Mouse (Mus musculus) heart, postnatal 14 days (tissue): ENCODE measurements around the gene Rab4b. TPM values are rescaled to one million over a fixed set of nuclear protein-coding genes. Genes with fewer than 3 reads are reported as not detected.
A peak's percentile ranks its signal among the peaks of the same experiment; 100 is the strongest.

Source experiments
- DNase-seq, 2 experiments: peaks; one replicate each; pipeline ENCODE4 v3.0.0; 2021 to 2022
- intact Hi-C: fragments of 180-260 bp; cut with DNase I; formaldehyde crosslinking; loops from one replicate; pipeline ENCODE4 v1.15.1; 2025
- microRNA-seq, 2 experiments: library from miRNA; unstranded; fragments of <30 nt; microRNA quantifications; one replicate each; pipeline ENCODE4 v1.2.0; 2021 to 2022
- total RNA-seq, 2 experiments: library from RNA; stranded (reverse); gene quantifications; 2 replicates each; pipeline ENCODE4 v1.2.3; 2021

Rab4b gene
- total RNA-seq, 2 experiments from 2014 or later: 21.9 to 22.1 TPM

GRCm38 (mm10) chr7:27128162-27128561 lies 50.5 kb downstream of the Rab4b start:
- peak; percentile 11 to 38 for DNase-seq
- intact Hi-C loops: loop anchor here (10.0 kb wide), 1 partner anchor 353 kb away; no protein-coding TSS in a partner anchor

- no peak for DNase-seq
- intact Hi-C loops: loop anchor here (10.0 kb wide), 1 partner anchor 350 kb away; no protein-coding TSS in a partner anchor
Measured at GRCm38 (mm10) chr7:27124969-27125368, 53.7 kb downstream of the Rab4b start.

GRCm38 (mm10) chr7:27124305-27124832 lies 54.3 kb downstream of the Rab4b start:
- no peak for DNase-seq
- intact Hi-C loops: loop anchor here (10.0 kb wide), 1 partner anchor 350 kb away; no protein-coding TSS in a partner anchor

- no peak for DNase-seq
- intact Hi-C loops: loop anchor here (10.0 kb wide), 1 partner anchor 345 kb away; no protein-coding TSS in a partner anchor
Measured at GRCm38 (mm10) chr7:27119676-27120075, 59.0 kb downstream of the Rab4b start, which contains the start of gene Cyp2f2. Gene Cyp2f2, plus strand, starts transcription at chr7:27119909.

Small RNA genes lying within 50 kb of the gene (microRNA-seq; reads per million reads assigned to microRNA genes)
- gene Mir1191: 0 to 0.12 reads per million in 2 experiments
- 0.36 to 0.54 reads per million in 2 experiments for gene Mir3101

Other genes starting within 250 kb of the Rab4b start
- gene Cyp2a22, start 239.5 kb downstream of the Rab4b start, total RNA-seq: not detected
- under 1 TPM in 1 of 2 experiments, not detected in 1; 0.17 TPM for gene Cyp2a12, start 149.8 kb downstream of the Rab4b start, total RNA-seq
- gene Cyp2f2, start 59.0 kb downstream of the Rab4b start, total RNA-seq: 10 to 100 TPM in 1 of 2 experiments, under 1 TPM in 1; 0.12 to 25.5 TPM
- gene Cyp2t4, start 25.2 kb downstream of the Rab4b start, total RNA-seq: not detected
- gene Egln2, start 12.1 kb downstream of the Rab4b start, total RNA-seq: 10 to 100 TPM; 60.1 to 60.6 TPM
- gene Gm21983, start 2.2 kb upstream of the Rab4b start, total RNA-seq: not detected
- gene Mia, start 2.3 kb upstream of the Rab4b start, total RNA-seq: not detected
- 10 to 100 TPM; 12.3 to 12.5 TPM for gene BC024978, start 16.9 kb upstream of the Rab4b start, total RNA-seq
- 10 to 100 TPM; 38.9 to 47.7 TPM for gene Snrpa, start 17.4 kb upstream of the Rab4b start, total RNA-seq
- gene Itpkc, start 49.8 kb upstream of the Rab4b start, total RNA-seq: 1 to 10 TPM; 4.5 to 5.5 TPM
- gene Coq8b, start 54.1 kb upstream of the Rab4b start, total RNA-seq: 1 to 10 TPM; 7.0 to 8.8 TPM
- 1 to 10 TPM; 7.9 to 8.5 TPM for gene Numbl, start 79.5 kb upstream of the Rab4b start, total RNA-seq
- 100 to 1,000 TPM; 354 to 358 TPM for gene Ltbp4, start 158.8 kb upstream of the Rab4b start, total RNA-seq
- gene Shkbp1, start 177.1 kb upstream of the Rab4b start, total RNA-seq: 1 to 10 TPM; 8.6 to 9.7 TPM
- gene Gm20479, start 178.5 kb upstream of the Rab4b start, total RNA-seq: under 1 TPM in 1 of 2 experiments, not detected in 1; 0.76 TPM